Comparison of ENCODE assay signal across 21 mouse cellular contexts in the genomic region with DNA sequence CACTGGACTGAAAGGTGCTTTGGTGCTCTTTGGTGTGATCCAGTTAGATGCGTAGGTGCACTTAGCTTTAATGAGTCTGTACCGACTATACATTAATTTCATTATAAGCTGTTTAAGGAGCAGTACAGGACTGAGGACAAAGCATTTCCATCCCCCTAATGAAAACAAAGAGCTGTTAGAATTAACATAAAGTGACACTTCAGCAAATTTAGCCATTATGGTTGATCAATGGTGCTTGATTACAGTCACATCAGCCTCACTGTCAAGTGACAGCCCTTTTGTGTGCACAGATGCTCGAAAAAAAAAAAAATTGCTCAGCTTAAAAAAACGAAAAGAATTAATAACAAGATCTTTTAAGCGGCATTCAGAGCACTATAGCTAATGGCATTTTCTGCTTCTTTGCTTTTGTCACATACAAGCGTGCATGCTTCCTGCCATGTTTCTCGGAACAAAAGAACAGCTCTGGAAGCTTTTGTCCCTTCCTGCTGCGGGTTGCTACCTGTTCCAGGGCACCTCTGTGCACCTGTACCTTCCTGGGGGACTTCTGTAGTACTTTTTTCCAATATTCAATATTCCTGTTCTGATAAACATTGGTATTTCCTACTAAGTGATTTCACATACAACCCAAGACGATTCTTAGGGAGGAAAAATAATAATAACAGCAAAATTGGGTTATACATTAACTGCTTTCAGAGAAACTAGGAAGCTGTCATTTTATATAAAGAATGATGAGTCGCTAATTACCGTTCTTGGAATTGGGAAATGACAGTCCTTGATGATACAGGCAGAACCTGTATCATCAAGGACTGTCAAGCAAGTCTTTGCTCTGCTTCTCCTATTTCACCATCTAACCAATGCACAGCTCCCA.
DNase-seq lines count a peak whose midpoint lies in the region; ATAC-seq and TF ChIP-seq lines count a peak whose summit lies in the region.
"Had no signal": no experiment of that assay in that cellular context is flagged by ENCODE, and none has a peak within 500 bp of the region (broad histone marks: within the 10 kb centered on the region; RNA-seq: fewer than 3 reads in every experiment).

No protein-coding gene starts in this region.

- no peaks in the 10 kb centered on the region for H3K27me3 ChIP-seq in embryonic facial prominence, embryonic 14.5 days (replicated peaks; ENCODE audit: control insufficient read depth, insufficient read depth, low read length)
- H3K27me3 ChIP-seq in hindbrain, embryonic 14.5 days (ENCODE audit: control insufficient read depth, insufficient read depth, low read length), result no peaks in the 10 kb centered on the region
- no peaks in the 10 kb centered on the region for H3K27me3 ChIP-seq in midbrain, postnatal 0 days (ENCODE audit: insufficient read depth, low read length)
- H3K27me3 ChIP-seq in heart, embryonic 12.5 days (replicated peaks), result no peaks in the 10 kb centered on the region
- no peaks in the 10 kb centered on the region for H3K27me3 ChIP-seq in liver, embryonic 11.5 days (replicated peaks; ENCODE audit: control insufficient read depth, insufficient read depth, low read length)
- H3K27me3 ChIP-seq: embryonic facial prominence, embryonic 12.5 days; liver, embryonic 13.5 days; megakaryocyte, embryonic 14.5 days; stomach, embryonic 15.5 days had no signal

- intact Hi-C loops in heart, postnatal 14 days (cut with DNase I), result no loop called here

- H3K9me3 ChIP-seq in embryonic facial prominence, embryonic 14.5 days (ENCODE audit: control insufficient read depth, low read length), result no peaks in the 10 kb centered on the region
- H3K9me3 ChIP-seq in hindbrain, embryonic 14.5 days (ENCODE audit: control insufficient read depth, low read length), result no peaks in the 10 kb centered on the region
- H3K9me3 ChIP-seq in midbrain, postnatal 0 days (ENCODE audit: low read length), result no peaks in the 10 kb centered on the region
- H3K9me3 ChIP-seq in heart, embryonic 12.5 days (replicated peaks), result no peaks in the 10 kb centered on the region
- no peaks in the 10 kb centered on the region for H3K9me3 ChIP-seq in liver, embryonic 11.5 days (ENCODE audit: control insufficient read depth, low read length)
- H3K9me3 ChIP-seq: embryonic facial prominence, embryonic 12.5 days; limb, embryonic 10.5 days; liver, embryonic 13.5 days; megakaryocyte, embryonic 14.5 days; stomach, embryonic 15.5 days had no signal

- peak; percentile 33; the same call in 1 of the 2 replicates for ATAC-seq in embryonic facial prominence, embryonic 14.5 days (ENCODE audit: low read depth)
- peak; percentile 81 for ATAC-seq in hindbrain, embryonic 14.5 days (ENCODE audit: low FRiP score)
- no peak for ATAC-seq in midbrain, postnatal 0 days (ENCODE audit: low FRiP score)
- no peak for ATAC-seq in heart, embryonic 12.5 days (ENCODE audit: insufficient number of reproducible peaks, low FRiP score)
- ATAC-seq in liver, embryonic 11.5 days (replicated peaks; ENCODE audit: low FRiP score), result no peak
- ATAC-seq: CD4-positive, CD25-positive, alpha-beta regulatory T cell, adult 4 months; lung, postnatal 0 days had no signal

- no peak overlapping the region for H3K4me3 ChIP-seq in embryonic facial prominence, embryonic 14.5 days (ENCODE audit: low read depth, low read length)
- no peak overlapping the region for H3K4me3 ChIP-seq in hindbrain, embryonic 14.5 days (replicated peaks; ENCODE audit: low read length)
- H3K4me3 ChIP-seq in midbrain, postnatal 0 days (ENCODE audit: low read depth, low read length), result no peak overlapping the region
- no peak overlapping the region for H3K4me3 ChIP-seq in heart, embryonic 12.5 days
- H3K4me3 ChIP-seq in liver, embryonic 11.5 days (ENCODE audit: low read depth, low read length), result no peak overlapping the region
- H3K4me3 ChIP-seq: embryonic facial prominence, embryonic 12.5 days; limb, embryonic 10.5 days; liver, embryonic 13.5 days; megakaryocyte, embryonic 14.5 days; stomach, embryonic 15.5 days had no signal

- no peak for TF ChIP-seq CTCF in brain, embryonic 14.5 days (IDR thresholded peaks at IDR 0.05; ENCODE audit: borderline replicate concordance, extremely low read depth, insufficient read depth, insufficient read length)
- TF ChIP-seq CTCF in midbrain, postnatal 0 days (IDR thresholded peaks at IDR 0.05), result no peak

- no peak overlapping the region for H3K4me2 ChIP-seq in embryonic facial prominence, embryonic 14.5 days (ENCODE audit: low read depth, low read length)
- H3K4me2 ChIP-seq in hindbrain, embryonic 14.5 days (replicated peaks), result peak overlapping the region; percentile 22
- H3K4me2 ChIP-seq in midbrain, postnatal 0 days (ENCODE audit: low read depth, low read length, poor library complexity, severe bottlenecking), result no peak overlapping the region
- no peak overlapping the region for H3K4me2 ChIP-seq in heart, embryonic 12.5 days
- H3K4me2 ChIP-seq in liver, embryonic 11.5 days, result no peak overlapping the region
- H3K4me2 ChIP-seq: embryonic facial prominence, embryonic 12.5 days; liver, embryonic 13.5 days; stomach, embryonic 15.5 days had no signal

- no peaks in the 10 kb centered on the region for H3K36me3 ChIP-seq in embryonic facial prominence, embryonic 14.5 days (ENCODE audit: control insufficient read depth, insufficient read depth, low read length)
- no peaks in the 10 kb centered on the region for H3K36me3 ChIP-seq in hindbrain, embryonic 14.5 days (replicated peaks; ENCODE audit: control insufficient read depth, insufficient read depth)
- H3K36me3 ChIP-seq in midbrain, postnatal 0 days (ENCODE audit: insufficient read depth, low read length), result no peaks in the 10 kb centered on the region
- H3K36me3 ChIP-seq in heart, embryonic 12.5 days, result no peaks in the 10 kb centered on the region
- no peaks in the 10 kb centered on the region for H3K36me3 ChIP-seq in liver, embryonic 11.5 days (ENCODE audit: control insufficient read depth, insufficient read depth, low read length)
- H3K36me3 ChIP-seq: embryonic facial prominence, embryonic 12.5 days; limb, embryonic 10.5 days; liver, embryonic 13.5 days; stomach, embryonic 15.5 days had no signal

- 60% methylated on average over 11 of the region's 11 CpGs for WGBS in embryonic facial prominence, embryonic 14.5 days
- WGBS in hindbrain, embryonic 14.5 days, result 30% methylated on average over 11 of the region's 11 CpGs
- WGBS in midbrain, postnatal 0 days, result 30% methylated on average over 11 of the region's 11 CpGs
- WGBS in heart, embryonic 12.5 days, result 71% methylated on average over 11 of the region's 11 CpGs
- 70% methylated on average over 11 of the region's 11 CpGs for WGBS in liver, embryonic 11.5 days

- no peaks in the 10 kb centered on the region for H3K4me1 ChIP-seq in embryonic facial prominence, embryonic 14.5 days (ENCODE audit: control insufficient read depth, insufficient read depth, low read length)
- H3K4me1 ChIP-seq in hindbrain, embryonic 14.5 days (replicated peaks; ENCODE audit: control insufficient read depth, insufficient read depth, low read length), result peaks cover 9% of the 10 kb centered on the region
- H3K4me1 ChIP-seq in midbrain, postnatal 0 days (ENCODE audit: insufficient read depth, low read length), result no peaks in the 10 kb centered on the region
- H3K4me1 ChIP-seq in heart, embryonic 12.5 days (replicated peaks), result no peaks in the 10 kb centered on the region
- no peaks in the 10 kb centered on the region for H3K4me1 ChIP-seq in liver, embryonic 11.5 days (replicated peaks; ENCODE audit: control insufficient read depth, insufficient read depth, low read length)
- H3K4me1 ChIP-seq: embryonic facial prominence, embryonic 12.5 days; limb, embryonic 10.5 days; liver, embryonic 13.5 days; megakaryocyte, embryonic 14.5 days; stomach, embryonic 15.5 days had no signal

- H3K9ac ChIP-seq in embryonic facial prominence, embryonic 14.5 days (ENCODE audit: low read depth, low read length), result no peak overlapping the region
- peak overlapping the region; percentile 22; the same call in 1 of the 2 replicates for H3K9ac ChIP-seq in hindbrain, embryonic 14.5 days
- no peak overlapping the region for H3K9ac ChIP-seq in midbrain, postnatal 0 days (replicated peaks; ENCODE audit: low read length, poor library complexity, severe bottlenecking)
- no peak overlapping the region for H3K9ac ChIP-seq in heart, embryonic 12.5 days
- H3K9ac ChIP-seq in liver, embryonic 11.5 days (ENCODE audit: low read depth, low read length), result no peak overlapping the region
- H3K9ac ChIP-seq: embryonic facial prominence, embryonic 12.5 days; liver, embryonic 13.5 days; stomach, embryonic 15.5 days had no signal

- H3K27ac ChIP-seq in embryonic facial prominence, embryonic 14.5 days (replicated peaks; ENCODE audit: low read depth, low read length), result no peak overlapping the region
- H3K27ac ChIP-seq in hindbrain, embryonic 14.5 days, result peak overlapping the region; percentile 84
- peak overlapping the region; percentile 19; the same call in 1 of the 2 replicates for H3K27ac ChIP-seq in midbrain, postnatal 0 days (ENCODE audit: low read depth, low read length)
- H3K27ac ChIP-seq in heart, embryonic 12.5 days (ENCODE audit: poor library complexity, severe bottlenecking), result no peak overlapping the region
- H3K27ac ChIP-seq in liver, embryonic 11.5 days (ENCODE audit: low read depth, low read length), result no peak overlapping the region
- H3K27ac ChIP-seq: embryonic facial prominence, embryonic 12.5 days; limb, embryonic 10.5 days; liver, embryonic 13.5 days; stomach, embryonic 15.5 days had no signal

- no peak for TF ChIP-seq POLR2A in brain, embryonic 14.5 days (IDR thresholded peaks at IDR 0.05; ENCODE audit: borderline replicate concordance, extremely low read depth, insufficient read depth, insufficient read length, poor library complexity, severe bottlenecking)

- DNase-seq in brain, embryonic 14.5 days (ENCODE audit: low read depth), result peak; percentile 94
- peak; percentile 38 for DNase-seq in embryonic facial prominence, embryonic 14.5 days (ENCODE audit: low spot score)
- DNase-seq in hindbrain, embryonic 14.5 days (ENCODE audit: low spot score), result peak; percentile 71
- peak; percentile 28 for DNase-seq in midbrain, postnatal 0 days (ENCODE audit: low spot score)
- no peak for DNase-seq in heart, postnatal 14 days
- DNase-seq in liver, embryonic 11.5 days (ENCODE audit: low spot score), result no peak
- DNase-seq: adrenal gland, postnatal 14 days; cerebellum, adult 9-10 months; gastrocnemius, postnatal 10 days; heart, postnatal 36 days; kidney, adult 9 months; layer of hippocampus, postnatal 36 days; liver, embryonic 13.5 days; spleen, adult 18-20 months had no signal

Comparison
In these comparisons a context has a peak if more than half of its experiments do, and no peak if none do; other contexts are left out.
1. DNase-seq: peak in brain, embryonic 14.5 days (single experiment), embryonic facial prominence, embryonic 14.5 days (single experiment), hindbrain, embryonic 14.5 days (single experiment) and midbrain, postnatal 0 days (single experiment); none in heart, postnatal 14 days (0 of 2) and liver, embryonic 11.5 days (single experiment).
2. ATAC-seq: peak in embryonic facial prominence, embryonic 14.5 days (single experiment) and hindbrain, embryonic 14.5 days (single experiment); none in midbrain, postnatal 0 days (single experiment), heart, embryonic 12.5 days (single experiment) and liver, embryonic 11.5 days (single experiment).
3. H3K27ac ChIP-seq: peak in hindbrain, embryonic 14.5 days (single experiment) and midbrain, postnatal 0 days (single experiment); none in embryonic facial prominence, embryonic 14.5 days (single experiment), heart, embryonic 12.5 days (single experiment) and liver, embryonic 11.5 days (single experiment).